In the genomic region with DNA sequence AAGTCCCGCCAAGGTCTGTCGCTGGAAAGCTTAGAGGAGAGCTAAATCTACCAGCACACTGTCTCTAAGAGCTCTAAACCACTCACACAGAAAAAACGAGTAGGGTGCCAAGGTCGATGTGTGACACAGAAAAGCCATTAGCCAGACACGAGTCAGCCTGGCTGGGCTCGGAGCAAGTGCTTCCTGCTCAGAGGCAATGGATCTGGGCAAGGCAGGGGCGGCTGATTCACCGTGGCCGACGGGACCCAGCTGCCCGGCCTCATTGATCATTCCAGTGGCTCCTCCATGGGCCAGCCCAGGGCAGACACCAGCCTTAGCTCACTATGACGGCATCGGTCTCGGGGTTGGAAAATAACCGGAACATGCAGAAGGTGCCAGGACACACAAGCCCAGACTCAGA, we compare ENCODE assay signal across 8 mouse cellular contexts.
A peak's percentile ranks its signal among the peaks of the same experiment; 100 is the strongest.
DNase-seq lines count a peak whose midpoint lies in the region; ATAC-seq and TF ChIP-seq lines count a peak whose summit lies in the region.

No protein-coding gene starts in this region.

- H3K27me3 ChIP-seq in Patski, result no peaks in the 10 kb centered on the region
- no peaks in the 10 kb centered on the region for H3K27me3 ChIP-seq in intestine, embryonic 14.5 days (replicated peaks; ENCODE audit: control insufficient read depth, insufficient read depth, low read length)
- no peaks in the 10 kb centered on the region for H3K27me3 ChIP-seq in lung, embryonic 16.5 days (ENCODE audit: control insufficient read depth, insufficient read depth, low read depth, low read length)
- H3K27me3 ChIP-seq in stomach, embryonic 15.5 days (replicated peaks), result no peaks in the 10 kb centered on the region

- H3K9me3 ChIP-seq in intestine, embryonic 14.5 days (ENCODE audit: control insufficient read depth, low read length), result no peaks in the 10 kb centered on the region
- H3K9me3 ChIP-seq in lung, embryonic 16.5 days (ENCODE audit: control insufficient read depth, low read length), result no peaks in the 10 kb centered on the region
- H3K9me3 ChIP-seq in stomach, embryonic 15.5 days, result no peaks in the 10 kb centered on the region

- DNase-seq in Patski (ENCODE audit: low read depth, low spot score), result peak; percentile 12
- peak; percentile 53 for DNase-seq in gastrocnemius, postnatal 25 days
- DNase-seq in intestine, embryonic 14.5 days (ENCODE audit: low spot score), result peak; percentile 70
- no peak for DNase-seq in left cerebral cortex, adult 18-20 months (ENCODE audit: low spot score in 2 of 2)

- peak; percentile 35 for ATAC-seq in Patski
- ATAC-seq in intestine, embryonic 14.5 days (replicated peaks; ENCODE audit: low FRiP score, low TSS enrichment, low read depth), result 0 out of 2 replicates have a peak, but pooled peaks have one; percentile 37
- peak; percentile 58 for ATAC-seq in lung, embryonic 16.5 days (ENCODE audit: low read depth)
- 0 out of 2 replicates have a peak, but pooled peaks have one; percentile 37 for ATAC-seq in stomach, embryonic 15.5 days (ENCODE audit: insufficient read depth, low FRiP score, low read depth)
- ATAC-seq in erythroid progenitor cell, adult 5-6 weeks (replicated peaks; ENCODE audit: low FRiP score, poor library complexity, severe bottlenecking), result no peak

- H3K36me3 ChIP-seq in intestine, embryonic 14.5 days (ENCODE audit: control insufficient read depth, insufficient read depth, low read length), result no peaks in the 10 kb centered on the region
- no peaks in the 10 kb centered on the region for H3K36me3 ChIP-seq in lung, embryonic 16.5 days (ENCODE audit: control insufficient read depth, insufficient read depth, low read length)
- no peaks in the 10 kb centered on the region for H3K36me3 ChIP-seq in stomach, embryonic 15.5 days

- CTCF ChIA-PET in Patski (lab: Charles Lee), result no interaction called here

- H3K27ac ChIP-seq in brown adipose tissue, adult 24 weeks (replicated peaks; ENCODE audit: low read depth, low read length), result peak overlapping the region; percentile 66
- H3K27ac ChIP-seq in intestine, embryonic 14.5 days (ENCODE audit: low read depth), result no peak overlapping the region
- no peak overlapping the region for H3K27ac ChIP-seq in lung, embryonic 16.5 days (ENCODE audit: low read length)
- H3K27ac ChIP-seq in stomach, embryonic 15.5 days, result peak overlapping the region; percentile 2; the same call in 1 of the 2 replicates

- no peak for TF ChIP-seq CTCF in Patski (IDR thresholded peaks at IDR 0.05)

- H3K4me1 ChIP-seq in brown adipose tissue, adult 24 weeks (ENCODE audit: control insufficient read depth, insufficient read depth, insufficient read length, low read length), result peaks cover 49% of the 10 kb centered on the region
- H3K4me1 ChIP-seq in intestine, embryonic 14.5 days (replicated peaks; ENCODE audit: control insufficient read depth, insufficient read depth, low read length), result peaks cover 18% of the 10 kb centered on the region
- peaks cover 20% of the 10 kb centered on the region for H3K4me1 ChIP-seq in lung, embryonic 16.5 days (replicated peaks; ENCODE audit: control insufficient read depth, insufficient read depth, low read length)
- H3K4me1 ChIP-seq in stomach, embryonic 15.5 days, result peaks cover 11% of the 10 kb centered on the region; the same call in 1 of the 2 replicates

- no peak overlapping the region for H3K9ac ChIP-seq in intestine, embryonic 14.5 days (ENCODE audit: low read length)
- no peak overlapping the region for H3K9ac ChIP-seq in lung, embryonic 16.5 days (ENCODE audit: low read length)
- H3K9ac ChIP-seq in stomach, embryonic 15.5 days, result no peak overlapping the region

- POLR2A ChIA-PET in Patski (lab: Charles Lee), result no interaction called here

- 32% methylated on average over 15 of the region's 15 CpGs for WGBS in intestine, embryonic 14.5 days
- WGBS in lung, embryonic 16.5 days, result 15% methylated on average over 15 of the region's 15 CpGs
- 17% methylated on average over 15 of the region's 15 CpGs for WGBS in stomach, embryonic 15.5 days

- H3K4me2 ChIP-seq in intestine, embryonic 14.5 days (ENCODE audit: low read length), result no peak overlapping the region
- no peak overlapping the region for H3K4me2 ChIP-seq in lung, embryonic 16.5 days (ENCODE audit: low read depth, low read length)
- 0 out of 2 replicates have a peak overlapping the region, but pooled peaks have one; percentile 22 for H3K4me2 ChIP-seq in stomach, embryonic 15.5 days

- peak overlapping the region; percentile 8; the same call in 1 of the 2 replicates for H3K4me3 ChIP-seq in brown adipose tissue, adult 24 weeks (ENCODE audit: insufficient read depth, low read depth, low read length)
- no peak overlapping the region for H3K4me3 ChIP-seq in intestine, embryonic 14.5 days (ENCODE audit: low read depth, low read length)
- H3K4me3 ChIP-seq in lung, embryonic 16.5 days (ENCODE audit: low read length), result no peak overlapping the region
- no peak overlapping the region for H3K4me3 ChIP-seq in stomach, embryonic 15.5 days (replicated peaks)

- in situ Hi-C loops in Patski (cut with MboI; ENCODE audit: low pct_unique_long_range_greater_than_20kb), result no loop called here

Comparison
In these comparisons a context has a peak if more than half of its experiments do, and no peak if none do; other contexts are left out.
1. DNase-seq: peak in Patski (single experiment), gastrocnemius, postnatal 25 days (single experiment) and intestine, embryonic 14.5 days (single experiment); none in left cerebral cortex, adult 18-20 months (0 of 2).
2. H3K27ac ChIP-seq: peak in brown adipose tissue, adult 24 weeks (single experiment) and stomach, embryonic 15.5 days (single experiment); none in intestine, embryonic 14.5 days (single experiment) and lung, embryonic 16.5 days (single experiment).